Mouse (Mus musculus) cerebellum, postnatal 36 days (tissue): Measurements from ENCODE around the gene Mustn1.

ENCODE experiments used
- DNase-seq, 2 experiments: peaks; one replicate each; pipeline ENCODE4 v3.0.0; 2021 to 2022; ENCODE audit warnings: mixed read lengths in 2 of 2

Mustn1 gene

GRCm38 (mm10) chr14:30878958-30879571 is at the start of gene Mustn1:
Gene Mustn1 (plus strand): TSS chr14:30879200.
- no peak for DNase-seq

- DNase-seq = no peak
These were observed 41.5 kb upstream of the Mustn1 start for GRCm38 (mm10) chr14:30837416-30837996.

- DNase-seq = no peak
These were observed 35.3 kb upstream of the Mustn1 start for GRCm38 (mm10) chr14:30843701-30844100.

- no peak for DNase-seq
These were observed 28.5 kb upstream of the Mustn1 start for GRCm38 (mm10) chr14:30850504-30850903.

GRCm38 (mm10) chr14:30852325-30852724 is 26.7 kb upstream of the Mustn1 start:
- no peak for DNase-seq

GRCm38 (mm10) chr14:30855316-30855715 is 23.7 kb upstream of the Mustn1 start:
- peak; percentile 50 to 56 for DNase-seq

GRCm38 (mm10) chr14:30856885-30857507 is 22.0 kb upstream of the Mustn1 start:
- DNase-seq = peak; percentile 41 to 57

- DNase-seq = no peak
These were observed 21.0 kb upstream of the Mustn1 start for GRCm38 (mm10) chr14:30857990-30858389.

GRCm38 (mm10) chr14:30861421-30862125 is 17.4 kb upstream of the Mustn1 start:
- DNase-seq = peak; percentile 30 to 33

- no peak for DNase-seq
These were observed 16.6 kb upstream of the Mustn1 start for GRCm38 (mm10) chr14:30862368-30862767.

GRCm38 (mm10) chr14:30865311-30865710 is 13.7 kb upstream of the Mustn1 start:
- no peak for DNase-seq

- peak; percentile 69 to 72 for DNase-seq
These were observed 12.0 kb upstream of the Mustn1 start for GRCm38 (mm10) chr14:30867042-30867441.

GRCm38 (mm10) chr14:30868826-30869225 is 10.2 kb upstream of the Mustn1 start:
- DNase-seq = no peak

- DNase-seq = no peak
These were observed 9.6 kb upstream of the Mustn1 start for GRCm38 (mm10) chr14:30869391-30869801.

GRCm38 (mm10) chr14:30870206-30871147 is 8.5 kb upstream of the Mustn1 start:
- DNase-seq = no peak

GRCm38 (mm10) chr14:30874095-30874700 is 4.8 kb upstream of the Mustn1 start:
- no peak for DNase-seq

- DNase-seq = no peak
These were observed 3.7 kb upstream of the Mustn1 start for GRCm38 (mm10) chr14:30875130-30875865.

GRCm38 (mm10) chr14:30875955-30876354 is 3.0 kb upstream of the Mustn1 start:
- no peak for DNase-seq

- no peak for DNase-seq
These were observed 2.5 kb upstream of the Mustn1 start for GRCm38 (mm10) chr14:30876451-30876850.

- no peak for DNase-seq
These were observed 1.2 kb upstream of the Mustn1 start for GRCm38 (mm10) chr14:30877827-30878226.

GRCm38 (mm10) chr14:30879794-30880193 is 794 bp downstream of the Mustn1 start:
- no peak for DNase-seq
